Mouse (Mus musculus) lung, embryonic 14.5 days (tissue): Measurements from ENCODE around the gene Ccdc155. TPM values are rescaled to one million over a fixed set of nuclear protein-coding genes. Genes with fewer than 3 reads are reported as not detected.
"Not testable (repeated sequence)": the region's sequence is repeated elsewhere in the genome, so short reads cannot be mapped to it uniquely, and the experiment has no call there.

Experiments
- ATAC-seq: fragments of 200-750 bp; cut with Nextera tagmentation; 2 replicates; pipeline ENCODE4 v1.8.0; 2017; ENCODE audit warnings: mild to moderate bottlenecking, moderate TSS enrichment, moderate library complexity; ENCODE audit not compliant: insufficient read depth
- DNase-seq: peaks from one replicate; pipeline ENCODE4 v3.0.0-alpha.2; 2015
- H3K27ac ChIP-seq: fragments of 300-500 bp; sonication (generic); 2 replicates; pipeline ENCODE4 v1.5.1; 2014; ENCODE audit warnings: low read depth, mild to moderate bottlenecking, moderate library complexity
- H3K27me3 ChIP-seq: fragments of 300-500 bp; sonication (generic); 2 replicates; pipeline ENCODE4 v1.6.1; 2014; ENCODE audit warnings: low read length, control low read depth; ENCODE audit not compliant: insufficient read depth
- H3K36me3 ChIP-seq: fragments of 300-500 bp; sonication (generic); 2 replicates; pipeline ENCODE4 v1.6.1; 2014; ENCODE audit warnings: control low read depth; ENCODE audit not compliant: insufficient read depth
- H3K4me1 ChIP-seq: fragments of 300-500 bp; sonication (generic); 2 replicates; pipeline ENCODE4 v1.6.1; 2014; ENCODE audit warnings: antibody characterized with exemption, control low read depth; ENCODE audit not compliant: insufficient read depth
- H3K4me2 ChIP-seq: fragments of 300-500 bp; sonication (generic); 2 replicates; pipeline ENCODE4 v1.6.1; 2014; ENCODE audit warnings: mild to moderate bottlenecking
- H3K4me3 ChIP-seq: fragments of 300-500 bp; sonication (generic); 2 replicates; pipeline ENCODE4 v1.5.1; 2014; ENCODE audit warnings: low read depth, low read length
- H3K9ac ChIP-seq: fragments of 300-500 bp; sonication (generic); 2 replicates; pipeline ENCODE4 v1.6.1; 2014
- H3K9me3 ChIP-seq: fragments of 300-500 bp; sonication (generic); 2 replicates; pipeline ENCODE4 v1.6.1; 2016; ENCODE audit warnings: low read depth, low read length, control low read depth
- CTCF ChIP-seq: IDR thresholded peaks from 2 replicates; pipeline ENCODE4 v1.5.1; 2016; ENCODE audit warnings: antibody characterized with exemption, low read depth
- WGBS: fragments of 180-500 bp; shearing (Covaris S2); extraction: QIAGEN DNeasy Blood & Tissue Kit; methylation state at CpG from one replicate; pipeline ENCODE4 v1.1.7; 2014; 5-methylcytosine and 5-hydroxymethylcytosine counted together
- polyA plus RNA-seq: library from polyadenylated mRNA; unstranded; fragments of >200 nt; fragmentation: Nextera tagmentation; extraction: Ambion mirVana; gene quantifications from 2 replicates; pipeline ENCODE4 v1.2.1, GENCODE M21; 2014

The Ccdc155 gene
- polyA plus RNA-seq, 1 experiment from 2014 or later, result 0.38 TPM

DNA sequence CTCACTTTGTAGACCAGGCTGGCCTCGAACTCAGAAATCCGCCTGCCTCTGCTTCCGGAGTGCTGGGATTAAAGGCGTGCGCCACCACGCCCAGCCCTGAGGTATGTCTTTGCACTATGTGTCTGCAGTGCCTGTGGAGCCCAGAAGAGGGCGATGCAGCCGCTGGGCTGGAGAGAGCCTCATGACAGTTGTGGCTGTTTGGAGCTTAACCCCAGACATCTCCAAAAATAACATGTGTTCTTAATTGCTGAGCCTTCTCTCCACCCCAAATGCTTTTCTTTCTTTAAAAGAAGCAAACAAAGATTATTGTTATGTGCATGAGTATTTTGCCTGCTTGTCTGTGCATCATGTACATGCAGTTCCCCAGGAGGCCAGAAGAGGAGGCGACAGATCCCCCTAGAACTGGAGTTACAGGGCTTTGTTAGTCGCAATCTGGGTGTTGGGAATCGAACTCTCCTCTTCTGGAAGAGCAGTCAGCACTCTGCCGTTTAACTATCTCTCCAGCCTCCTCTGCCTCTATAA, 49.6 kb downstream of the Ccdc155 start:
- Histone ChIP-seq H3K27ac (peak overlapping the region; percentile 24; the same call in 1 of the 2 replicates), H3K4me1 (peaks cover 16% of the 10 kb centered on the region), H3K4me3 (peak overlapping the region; percentile 54), H3K9ac (peak overlapping the region; percentile 13; the same call in 1 of the 2 replicates), H3K27me3 (no peaks in the 10 kb centered on the region), H3K36me3 (peaks cover 29% of the 10 kb centered on the region; the same call in 1 of the 2 replicates), H3K4me2 (peak overlapping the region; percentile 85), H3K9me3 (no peaks in the 10 kb centered on the region)
- no peak; the same call in 1 of the 2 replicates for ATAC-seq
- WGBS, result 72% methylated on average over 12 of the region's 12 CpGs
- DNase-seq, result peak; percentile 67
- peak; percentile 54 for TF ChIP-seq CTCF

DNA sequence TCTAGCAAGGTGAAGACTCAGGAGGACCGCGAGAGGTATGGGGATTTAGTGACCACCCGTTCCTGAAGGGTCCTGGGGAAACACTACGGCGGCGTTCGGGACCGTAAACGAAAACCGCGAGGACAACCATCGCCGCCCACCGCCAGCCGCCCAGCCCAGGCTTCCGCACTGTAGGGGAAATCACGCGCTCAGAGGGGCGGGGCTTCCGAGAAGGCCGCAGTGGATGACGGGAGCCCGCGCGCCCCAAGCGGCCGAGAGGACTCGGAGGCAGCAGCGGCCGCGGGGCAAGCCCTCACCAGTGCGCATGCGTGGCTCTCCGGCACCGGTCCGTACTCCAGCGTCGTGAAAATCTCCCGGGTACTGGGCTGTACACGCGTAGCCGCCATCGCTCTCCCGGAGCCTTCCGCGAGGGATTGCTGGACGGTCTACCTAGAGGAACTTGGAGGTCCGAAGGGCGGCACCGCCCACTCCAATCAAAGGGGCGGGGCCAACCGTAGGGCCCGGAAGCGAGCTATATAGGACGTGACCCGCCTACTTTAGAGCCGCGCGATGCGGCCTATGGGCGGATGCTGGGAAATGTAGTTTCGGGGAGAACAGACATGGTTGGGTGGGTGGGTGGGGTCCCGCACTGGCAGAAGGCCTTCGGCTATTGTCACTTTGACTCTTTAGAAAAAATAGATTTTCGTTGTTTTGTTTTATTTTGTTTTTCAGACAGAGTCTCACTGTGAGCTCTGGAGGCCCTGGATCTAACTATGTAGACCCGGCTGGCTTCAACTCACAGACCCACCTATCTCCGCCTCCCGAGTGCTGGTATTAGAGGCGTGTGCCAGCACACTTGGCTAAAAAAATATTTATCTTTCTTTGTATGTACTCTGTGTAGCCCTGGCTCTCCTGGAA, 50.3 kb downstream of the Ccdc155 start, which contains the start of the genes Pih1d1 and Aldh16a1:
Gene Pih1d1 (plus strand): TSS at position 208 of the 897 bp plus-strand sequence.
Gene Aldh16a1 (minus strand): TSS at position 489 of the 897 bp plus-strand sequence.
- peak; percentile 61 for TF ChIP-seq CTCF
- peak within 1 kb of the TSS; percentile 85 for H3K4me2 ChIP-seq
- peak; percentile 98 for DNase-seq
- H3K9me3 ChIP-seq, result no peaks in the 10 kb centered on the region
- peak within 1 kb of the TSS; percentile 97 for H3K27ac ChIP-seq
- 3% methylated on average over 69 of the region's 69 CpGs for WGBS
- no peaks in the 10 kb centered on the region for H3K27me3 ChIP-seq
- H3K4me3 ChIP-seq, result peak within 1 kb of the TSS; percentile 54
- peaks cover 19% of the 10 kb centered on the region for H3K4me1 ChIP-seq
- H3K9ac ChIP-seq, result peak within 1 kb of the TSS; percentile 70
- H3K36me3 ChIP-seq, result peaks cover 24% of the 10 kb centered on the region; the same call in 1 of the 2 replicates
- peak; percentile 94 for ATAC-seq

DNA sequence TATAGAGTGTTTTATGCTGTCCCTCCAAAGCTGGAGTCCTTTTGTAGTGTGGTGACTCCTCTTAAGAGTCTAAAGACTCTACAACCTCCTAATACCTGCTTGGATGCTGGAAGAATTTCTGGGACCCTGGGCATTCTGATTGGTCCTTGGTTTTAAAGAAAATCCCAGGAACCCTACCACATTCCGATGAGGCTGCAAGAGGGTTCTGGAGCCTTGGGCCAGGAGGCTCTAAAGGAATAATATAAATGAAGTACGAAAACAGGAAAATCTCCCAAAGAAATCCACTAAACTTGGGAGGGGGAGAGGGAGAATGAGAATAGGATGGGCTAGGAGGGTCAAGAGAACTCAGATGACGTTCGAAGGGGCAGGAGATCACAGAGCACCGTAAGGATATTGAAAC, 51.1 kb downstream of the Ccdc155 start:
- Histone ChIP-seq H3K9me3 (no peaks in the 10 kb centered on the region), H3K27ac (peak overlapping the region; percentile 97), H3K4me1 (peaks cover 19% of the 10 kb centered on the region), H3K27me3 (no peaks in the 10 kb centered on the region), H3K36me3 (0 out of 2 replicates have a peak, but pooled peaks cover 18% of the 10 kb centered on the region), H3K4me2 (peak overlapping the region; percentile 85), H3K4me3 (peak overlapping the region; percentile 54), H3K9ac (peak overlapping the region; percentile 70)
- ATAC-seq, result 0 out of 2 replicates have a peak, but pooled peaks have one; percentile 0
- no peak for DNase-seq
- 4% methylated on average over 5 of the region's 5 CpGs for WGBS
- no peak for TF ChIP-seq CTCF

DNA sequence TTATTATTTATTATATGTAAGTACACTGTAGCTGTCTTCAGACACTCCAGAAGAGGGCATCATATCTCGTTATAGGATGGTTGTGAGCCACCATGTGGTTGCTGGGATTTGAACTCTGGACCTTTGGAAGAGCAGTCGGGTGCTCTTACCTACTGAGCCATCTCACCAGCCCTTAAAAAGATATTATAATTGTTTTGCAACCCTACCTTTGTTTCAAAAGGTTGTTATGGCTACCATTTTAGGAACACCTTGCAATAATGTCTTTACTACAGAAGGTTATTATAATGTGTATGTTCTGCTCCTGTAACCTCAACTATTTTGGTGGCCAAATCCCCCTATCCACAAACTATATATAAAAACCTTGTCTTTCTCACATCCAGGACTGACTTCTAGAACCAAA, 51.6 kb downstream of the Ccdc155 start:
- 0 out of 2 replicates have a peak overlapping the region, but pooled peaks have one; percentile 54 for H3K4me3 ChIP-seq
- H3K36me3 ChIP-seq, result peaks cover 17% of the 10 kb centered on the region; the same call in 1 of the 2 replicates
- 89% methylated on average over 2 of the region's 2 CpGs for WGBS
- not testable (repeated sequence) for DNase-seq, H3K9me3 ChIP-seq, H3K27me3 ChIP-seq, H3K9ac ChIP-seq, H3K27ac ChIP-seq, ATAC-seq
- peaks cover 19% of the 10 kb centered on the region for H3K4me1 ChIP-seq
- H3K4me2 ChIP-seq, result peak overlapping the region; percentile 85

DNA sequence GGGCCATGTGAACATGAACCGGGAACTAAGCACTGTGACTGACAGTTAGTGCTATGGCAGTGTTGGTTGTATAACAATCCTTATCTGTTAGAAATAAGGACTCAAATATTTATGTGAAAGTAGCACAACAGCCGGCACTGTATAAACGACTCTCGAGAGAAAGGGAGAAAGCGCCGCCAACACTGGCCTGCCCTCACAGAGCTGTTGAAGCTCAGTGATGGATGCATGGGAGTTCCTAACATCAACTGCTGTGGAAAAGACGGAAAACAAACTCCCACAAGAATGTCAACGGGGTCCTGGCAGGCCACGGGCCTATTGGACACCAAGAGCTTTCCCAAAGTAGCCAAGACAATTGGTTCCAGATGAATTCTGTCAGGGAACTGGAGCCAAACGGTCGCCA, 53.4 kb downstream of the Ccdc155 start:
- 21% methylated on average over 11 of the region's 11 CpGs for WGBS
- no peaks in the 10 kb centered on the region for H3K9me3 ChIP-seq
- H3K36me3 ChIP-seq, result peaks cover 24% of the 10 kb centered on the region; the same call in 1 of the 2 replicates
- no peaks in the 10 kb centered on the region for H3K27me3 ChIP-seq
- peak overlapping the region; percentile 73 for H3K27ac ChIP-seq
- ATAC-seq (no peak), DNase-seq (peak; percentile 83)
- TF ChIP-seq CTCF, result no peak
- H3K9ac ChIP-seq, result no peak overlapping the region; the same call in 1 of the 2 replicates
- H3K4me1 ChIP-seq, result peaks cover 19% of the 10 kb centered on the region
- H3K4me3 ChIP-seq, result no peak overlapping the region
- H3K4me2 ChIP-seq, result no peak overlapping the region

DNA sequence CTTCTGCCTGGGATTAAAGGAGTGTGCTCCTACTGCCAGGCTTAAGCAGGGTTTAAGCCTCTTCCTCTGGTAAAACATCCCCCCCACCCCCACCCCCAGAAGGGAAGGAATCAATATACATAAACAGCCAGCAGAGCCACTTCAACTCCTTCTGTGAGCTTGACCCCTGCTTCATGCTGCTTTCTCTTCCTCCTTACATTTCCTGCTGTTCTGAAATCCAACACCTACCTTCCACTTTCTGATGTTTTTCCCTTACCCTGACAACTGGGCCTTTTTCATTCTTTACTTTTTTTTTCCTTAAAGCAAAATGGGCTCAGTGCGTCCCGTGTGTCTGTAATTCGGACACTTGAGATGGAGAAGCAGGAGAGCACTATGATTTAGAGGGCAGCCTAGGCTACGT, 54.4 kb downstream of the Ccdc155 start:
- 53% methylated on average over 4 of the region's 4 CpGs for WGBS
- ATAC-seq (no peak), DNase-seq (no peak)
- no peak for TF ChIP-seq CTCF
- H3K4me1 ChIP-seq, result peaks cover 19% of the 10 kb centered on the region
- H3K36me3 ChIP-seq, result peaks cover 27% of the 10 kb centered on the region; the same call in 1 of the 2 replicates
- H3K4me2 ChIP-seq, result peak overlapping the region; percentile 18; the same call in 1 of the 2 replicates
- peak overlapping the region; percentile 73 for H3K27ac ChIP-seq
- no peaks in the 10 kb centered on the region for H3K27me3 ChIP-seq
- no peaks in the 10 kb centered on the region for H3K9me3 ChIP-seq
- H3K9ac ChIP-seq, result no peak overlapping the region; the same call in 1 of the 2 replicates
- H3K4me3 ChIP-seq, result no peak overlapping the region
